Mouse (Mus musculus) liver, postnatal 0 days (tissue): Measurements from ENCODE around the gene Gucy2c.

Source experiments
- CTCF ChIP-seq: sonication (generic); IDR thresholded peaks from 2 replicates; pipeline ENCODE4 v1.5.1; 2016; ENCODE audit warnings: antibody characterized with exemption, low read depth
- EP300 ChIP-seq: IDR thresholded peaks from 2 replicates; pipeline ENCODE4 v1.6.1; 2016; ENCODE audit warnings: antibody characterized with exemption, low read depth, mild to moderate bottlenecking

DNA sequence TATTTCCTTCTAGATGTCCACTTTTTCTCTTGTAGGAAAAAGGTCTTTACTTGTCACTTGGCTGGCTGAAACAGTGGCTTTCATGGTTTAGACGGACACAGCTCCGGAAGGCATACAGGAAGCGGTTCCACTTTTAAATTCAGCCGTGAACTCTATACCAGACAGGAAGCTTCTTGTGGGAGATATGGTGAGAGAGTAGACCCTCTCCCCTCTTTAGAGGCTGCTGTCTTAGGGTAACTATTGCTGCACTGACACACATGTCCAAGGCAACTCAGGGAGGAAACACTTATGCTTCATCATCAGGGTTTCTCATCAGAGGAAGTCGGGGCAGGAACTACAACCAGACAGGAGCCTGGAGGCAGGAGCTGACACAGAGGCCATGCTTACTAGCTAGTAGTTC, 36.0 kb downstream of the Gucy2c start:
- no peak for TF ChIP-seq CTCF
- no peak for TF ChIP-seq EP300
